Mouse (Mus musculus) heart, postnatal 0 days (tissue): Measurements from ENCODE around the gene Gabrb1. TPM values are rescaled to one million over a fixed set of nuclear protein-coding genes. Genes with fewer than 3 reads are reported as not detected.

Experiments
- ATAC-seq: fragments of 200-750 bp; cut with Nextera tagmentation; 2 replicates; pipeline ENCODE4 v1.8.0; 2017; ENCODE audit warnings: low read depth, moderate number of reproducible peaks, moderate library complexity; ENCODE audit not compliant: insufficient read depth
- DNase-seq: peaks from one replicate; pipeline ENCODE4 v3.0.0-alpha.2; 2016; ENCODE audit warnings: low spot score
- H3K27ac ChIP-seq: fragments of 300-500 bp; sonication (generic); 2 replicates; pipeline ENCODE4 v1.5.1; 2014; ENCODE audit warnings: low read depth, mild to moderate bottlenecking
- H3K27me3 ChIP-seq: fragments of 300-500 bp; sonication (generic); 2 replicates; pipeline ENCODE4 v1.6.1; 2014; ENCODE audit warnings: low read length, mixed read lengths; ENCODE audit not compliant: control insufficient read depth, insufficient read depth
- H3K36me3 ChIP-seq: fragments of 300-500 bp; sonication (generic); replicated peaks from 2 replicates; pipeline ENCODE4 v1.6.1; 2014; ENCODE audit warnings: low read length, mixed read lengths; ENCODE audit not compliant: control insufficient read depth, insufficient read depth
- H3K4me1 ChIP-seq: fragments of 300-500 bp; sonication (generic); 2 replicates; pipeline ENCODE4 v1.6.1; 2014; ENCODE audit warnings: antibody characterized with exemption; ENCODE audit not compliant: control insufficient read depth, insufficient read depth
- H3K4me2 ChIP-seq: fragments of 300-500 bp; sonication (generic); 2 replicates; pipeline ENCODE4 v1.6.1; 2014; ENCODE audit warnings: low read depth, mild to moderate bottlenecking, low read length, moderate library complexity
- H3K4me3 ChIP-seq: fragments of 300-500 bp; sonication (generic); 2 replicates; pipeline ENCODE4 v1.5.1; 2014; ENCODE audit warnings: low read depth, low read length
- H3K9ac ChIP-seq: fragments of 300-500 bp; sonication (generic); replicated peaks from 2 replicates; pipeline ENCODE4 v1.6.1; 2014; ENCODE audit warnings: low read depth, low read length, mixed read lengths
- H3K9me3 ChIP-seq: fragments of 300-500 bp; sonication (generic); replicated peaks from 2 replicates; pipeline ENCODE4 v1.6.1; 2016; ENCODE audit warnings: low read length; ENCODE audit not compliant: control insufficient read depth
- CTCF ChIP-seq: IDR thresholded peaks from 2 replicates; pipeline ENCODE4 v1.5.1; 2016; ENCODE audit warnings: antibody characterized with exemption, control low read depth, low read depth
- EP300 ChIP-seq: IDR thresholded peaks from 2 replicates; pipeline ENCODE4 v1.6.1; 2016; ENCODE audit warnings: antibody characterized with exemption, low read depth
- WGBS: fragments of 180-500 bp; shearing (Covaris S2); extraction: QIAGEN DNeasy Blood & Tissue Kit; methylation state at CpG from one replicate; pipeline ENCODE4 v1.1.7; 2014; 5-methylcytosine and 5-hydroxymethylcytosine counted together
- polyA plus RNA-seq: library from polyadenylated mRNA; unstranded; fragments of >200 nt; fragmentation: Nextera tagmentation; extraction: Ambion mirVana; gene quantifications from 2 replicates; pipeline ENCODE4 v1.2.1, GENCODE M21; 2015
- total RNA-seq: library from RNA; depleted of rRNA; stranded (reverse); fragments of >200 nt; gene quantifications from 2 replicates; pipeline ENCODE4 v1.2.3, GENCODE M21; 2014; ENCODE audit warnings: low replicate concordance; rRNA removed

Gabrb1 gene
- 0.08 TPM in 1 of 2 replicates, not detected in the other for total RNA-seq
- polyA plus RNA-seq, result 0.11 and 0.15 TPM in 2 replicates

DNA sequence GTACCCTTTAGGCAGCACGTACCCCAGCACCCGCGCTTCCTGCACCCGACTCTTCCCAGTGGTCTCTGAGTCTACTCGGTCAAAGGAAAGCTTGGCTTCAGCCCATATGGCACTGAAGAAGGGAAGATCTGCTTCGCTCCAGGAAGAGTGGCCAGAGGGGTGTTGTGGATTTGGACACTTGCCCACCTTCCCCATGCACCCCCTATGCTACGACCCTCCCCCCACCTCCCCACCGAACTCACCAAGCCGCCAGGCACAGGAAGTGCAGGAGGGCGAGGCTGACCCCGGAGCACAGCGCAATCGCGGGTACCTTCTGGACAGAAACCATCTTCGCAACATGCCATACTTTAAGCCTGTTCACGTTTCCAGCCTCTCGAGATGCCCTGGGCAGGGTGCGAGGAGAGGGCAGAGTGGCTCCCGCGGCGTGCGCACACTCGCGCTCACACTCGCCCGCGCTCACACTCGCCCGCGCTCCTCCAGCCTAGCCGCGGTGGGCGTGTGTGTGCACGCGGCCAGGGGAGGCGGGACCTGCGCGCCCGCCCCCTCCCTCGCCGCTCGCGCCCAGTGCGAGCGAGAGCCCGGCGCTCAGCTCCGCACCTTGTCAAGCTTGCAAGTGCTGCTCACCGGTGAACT lies at the start of gene Gabrb1:
Gene Gabrb1, plus strand, starts transcription at position 632 of the 633 bp plus-strand sequence.
- H3K4me1 ChIP-seq, result peaks cover 14% of the 10 kb centered on the region; the same call in 1 of the 2 replicates
- H3K9me3 ChIP-seq, result no peaks in the 10 kb centered on the region
- H3K27me3 ChIP-seq, result peaks cover 14% of the 10 kb centered on the region
- under 1% methylated on average over 45 of the region's 49 CpGs for WGBS
- H3K27ac ChIP-seq, result no peak within 1 kb of the TSS
- no peak for TF ChIP-seq EP300
- no peak for TF ChIP-seq CTCF
- H3K36me3 ChIP-seq, result no peaks in the 10 kb centered on the region
- peak within 1 kb of the TSS; percentile 53 for H3K4me3 ChIP-seq
- H3K9ac ChIP-seq, result no peak within 1 kb of the TSS
- peak; percentile 77 for ATAC-seq
- no peak for DNase-seq
- peak within 1 kb of the TSS; percentile 90 for H3K4me2 ChIP-seq

- 89% methylated on average over 1 of the region's 1 CpGs for WGBS
- no peak for TF ChIP-seq CTCF
- TF ChIP-seq EP300, result no peak
- Histone ChIP-seq H3K9ac (no peak overlapping the region), H3K4me2 (no peak overlapping the region), H3K27ac (no peak overlapping the region), H3K4me1 (no peaks in the 10 kb centered on the region), H3K9me3 (no peaks in the 10 kb centered on the region), H3K4me3 (no peak overlapping the region), H3K27me3 (no peaks in the 10 kb centered on the region), H3K36me3 (no peaks in the 10 kb centered on the region)
- DNase-seq, result no peak
- no peak for ATAC-seq
These were observed 49.2 kb upstream of the Gabrb1 start for GRCm38 (mm10) chr5:71608735-71609134.

DNA sequence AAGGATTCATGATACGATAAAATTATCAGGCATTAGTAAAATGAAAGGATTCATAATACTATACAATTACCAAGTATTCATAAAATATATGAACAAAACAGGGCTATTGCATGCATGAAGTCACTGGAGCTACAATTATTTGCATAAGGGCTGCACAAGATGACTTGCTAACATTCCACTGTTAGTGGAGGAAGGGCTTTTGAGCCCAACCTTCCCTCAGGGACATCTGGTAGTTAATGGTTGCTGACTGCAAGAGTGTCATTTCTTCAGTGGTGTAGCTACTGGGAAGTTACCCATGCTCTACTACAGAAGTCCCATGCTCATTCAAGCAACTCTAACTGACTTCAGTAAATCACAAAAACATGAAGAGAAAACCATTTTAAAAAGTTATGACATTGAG lies 43.6 kb upstream of the Gabrb1 start:
- Histone ChIP-seq H3K36me3 (no peaks in the 10 kb centered on the region), H3K27me3 (no peaks in the 10 kb centered on the region), H3K9me3 (no peaks in the 10 kb centered on the region), H3K4me3 (no peak overlapping the region), H3K27ac (no peak overlapping the region), H3K9ac (no peak overlapping the region), H3K4me2 (no peak overlapping the region), H3K4me1 (no peaks in the 10 kb centered on the region)
- DNase-seq (no peak), ATAC-seq (no peak)
- 94% methylated on average over 1 of the region's 1 CpGs for WGBS
- TF ChIP-seq EP300 (no peak), CTCF (no peak)

DNA sequence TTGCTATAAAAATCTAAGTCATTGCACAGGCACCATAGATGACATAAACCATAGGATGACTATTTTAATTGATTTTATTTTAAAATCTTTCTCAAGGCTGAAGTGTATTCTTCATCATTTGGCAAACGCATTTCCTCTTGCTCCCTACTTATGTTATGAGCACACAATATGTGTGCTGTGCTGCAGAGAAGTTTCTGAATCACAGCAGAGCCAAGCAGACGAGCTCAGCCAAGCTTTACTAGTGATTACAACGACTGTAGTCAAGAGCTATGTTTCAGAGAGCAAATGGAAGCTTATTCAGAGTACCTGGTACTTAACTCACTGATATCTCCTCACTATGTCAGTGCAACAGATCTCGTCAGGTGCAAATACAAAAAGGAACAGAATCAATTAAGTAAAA lies 41.2 kb upstream of the Gabrb1 start:
- Histone ChIP-seq H3K9me3 (no peaks in the 10 kb centered on the region), H3K4me3 (no peak overlapping the region), H3K36me3 (no peaks in the 10 kb centered on the region), H3K4me2 (no peak overlapping the region), H3K4me1 (no peaks in the 10 kb centered on the region), H3K9ac (no peak overlapping the region), H3K27me3 (no peaks in the 10 kb centered on the region), H3K27ac (no peak overlapping the region)
- no peak for TF ChIP-seq CTCF
- no peak for TF ChIP-seq EP300
- ATAC-seq, result no peak
- 43% methylated on average over 4 of the region's 4 CpGs for WGBS
- DNase-seq, result no peak

- no peaks in the 10 kb centered on the region for H3K9me3 ChIP-seq
- 83% methylated on average over 3 of the region's 3 CpGs for WGBS
- ATAC-seq (no peak), DNase-seq (no peak)
- TF ChIP-seq CTCF, result no peak
- H3K4me1 ChIP-seq, result no peaks in the 10 kb centered on the region
- H3K4me2 ChIP-seq, result no peak overlapping the region
- no peak overlapping the region for H3K4me3 ChIP-seq
- no peak overlapping the region for H3K27ac ChIP-seq
- H3K36me3 ChIP-seq, result no peaks in the 10 kb centered on the region
- H3K9ac ChIP-seq, result no peak overlapping the region
- H3K27me3 ChIP-seq, result no peaks in the 10 kb centered on the region
These were observed 30.1 kb upstream of the Gabrb1 start for GRCm38 (mm10) chr5:71627820-71628219.

DNA sequence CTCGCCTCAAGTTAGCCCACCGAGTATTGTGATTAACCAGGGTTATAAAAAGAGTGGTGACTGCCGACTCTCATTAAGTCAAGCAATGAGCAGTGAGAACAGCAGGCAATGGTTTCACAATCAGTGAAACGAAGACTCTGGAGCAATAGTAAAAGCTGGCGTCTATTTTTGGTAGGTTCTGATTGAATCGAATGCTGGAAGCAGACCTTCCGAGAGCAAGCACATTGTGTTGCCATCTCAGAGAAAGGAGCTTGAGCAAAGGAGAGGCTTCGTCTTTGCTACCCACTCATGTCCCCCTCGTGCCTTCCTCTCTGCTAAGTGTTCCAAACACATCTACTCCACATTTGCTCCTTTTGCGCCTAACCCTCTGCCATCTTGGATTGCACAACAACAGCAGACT lies 18.1 kb upstream of the Gabrb1 start:
- TF ChIP-seq CTCF, result no peak
- no peak for TF ChIP-seq EP300
- Histone ChIP-seq H3K27ac (no peak overlapping the region), H3K36me3 (no peaks in the 10 kb centered on the region), H3K27me3 (no peaks in the 10 kb centered on the region), H3K4me3 (no peak overlapping the region), H3K4me2 (no peak overlapping the region), H3K9me3 (no peaks in the 10 kb centered on the region), H3K4me1 (no peaks in the 10 kb centered on the region), H3K9ac (no peak overlapping the region)
- ATAC-seq, result no peak
- DNase-seq, result no peak
- WGBS, result 78% methylated on average over 10 of the region's 10 CpGs
